ENCODE assay signal across 14 mouse cellular contexts in genomic region chr12:80395270-80395669, GRCm38 (mm10).
"Had no signal": no experiment of that assay in that cellular context is flagged by ENCODE, and none has a peak within 500 bp of the region (broad histone marks: within the 10 kb centered on the region; RNA-seq: fewer than 3 reads in every experiment).

No protein-coding gene starts in this region.

- H3K4me3 ChIP-seq: liver, embryonic 13.5 days; stomach, embryonic 15.5 days had no signal

- DNase-seq: kidney, adult 2 months; kidney, postnatal 25 days; layer of hippocampus, postnatal 36 days; liver, embryonic 13.5 days; lung, adult 2 months; lung, postnatal 14 days; lung, postnatal 4 days; midbrain, embryonic 14.5 days; right cerebral cortex, postnatal 14 days; spleen, adult 18-20 months; thymus, adult 18-20 months; thymus, postnatal 4 days had no signal

- H3K27ac ChIP-seq: kidney, postnatal 0 days; liver, embryonic 13.5 days; stomach, embryonic 15.5 days had no signal
